Mouse (Mus musculus) testis, postnatal 14 days (tissue): Measurements from ENCODE around the gene Exoc4.

ENCODE experiments used
- DNase-seq: peaks from one replicate; pipeline ENCODE4 v3.0.0; 2021; ENCODE audit warnings: low spot score

Exoc4 gene

GRCm38 (mm10) chr6:33476134-33476533, 227.2 kb downstream of the Exoc4 start:
- DNase-seq, result no peak

- DNase-seq, result no peak
Observed at GRCm38 (mm10) chr6:33484568-33484967, 235.7 kb downstream of the Exoc4 start.

- no peak for DNase-seq
Observed at GRCm38 (mm10) chr6:33489788-33490187, 240.9 kb downstream of the Exoc4 start.

- no peak for DNase-seq
Observed at GRCm38 (mm10) chr6:33496141-33496855, 247.4 kb downstream of the Exoc4 start.

GRCm38 (mm10) chr6:33497348-33497747, 248.5 kb downstream of the Exoc4 start:
- DNase-seq, result no peak

GRCm38 (mm10) chr6:33502388-33502787, 253.5 kb downstream of the Exoc4 start:
- no peak for DNase-seq

- DNase-seq, result no peak
Observed at GRCm38 (mm10) chr6:33503381-33503780, 254.5 kb downstream of the Exoc4 start.

GRCm38 (mm10) chr6:33507134-33507533, 258.2 kb downstream of the Exoc4 start:
- DNase-seq, result no peak

- DNase-seq, result no peak
Observed at GRCm38 (mm10) chr6:33515391-33515790, 266.5 kb downstream of the Exoc4 start.

- DNase-seq, result no peak
Observed at GRCm38 (mm10) chr6:33516798-33517197, 267.9 kb downstream of the Exoc4 start.

- no peak for DNase-seq
Observed at GRCm38 (mm10) chr6:33517890-33518410, 269.1 kb downstream of the Exoc4 start.

GRCm38 (mm10) chr6:33525695-33526366, 276.9 kb downstream of the Exoc4 start:
- no peak for DNase-seq

GRCm38 (mm10) chr6:33540356-33540755, 291.5 kb downstream of the Exoc4 start:
- DNase-seq, result no peak

GRCm38 (mm10) chr6:33542712-33543111, 293.8 kb downstream of the Exoc4 start:
- no peak for DNase-seq

GRCm38 (mm10) chr6:33551934-33552333, 303.0 kb downstream of the Exoc4 start:
- DNase-seq, result no peak

- no peak for DNase-seq
Observed at GRCm38 (mm10) chr6:33560925-33561324, 312.0 kb downstream of the Exoc4 start.

GRCm38 (mm10) chr6:33561911-33562310, 313.0 kb downstream of the Exoc4 start:
- no peak for DNase-seq

- no peak for DNase-seq
Observed at GRCm38 (mm10) chr6:33575947-33576346, 327.1 kb downstream of the Exoc4 start.

GRCm38 (mm10) chr6:33608469-33608868, 359.6 kb downstream of the Exoc4 start:
- no peak for DNase-seq

- DNase-seq, result no peak
Observed at GRCm38 (mm10) chr6:33613978-33614377, 365.1 kb downstream of the Exoc4 start.

GRCm38 (mm10) chr6:33618590-33618989, 369.7 kb downstream of the Exoc4 start:
- no peak for DNase-seq

- DNase-seq, result no peak
Observed at GRCm38 (mm10) chr6:33620701-33621100, 371.8 kb downstream of the Exoc4 start.

GRCm38 (mm10) chr6:33625931-33626330, 377.0 kb downstream of the Exoc4 start:
- no peak for DNase-seq
